Mouse (Mus musculus) kidney, embryonic 14.5 days (tissue): ENCODE measurements at regions not wholly inside any gene's neighbourhood (a gene's known extent, or its start where the extent isn't known, plus 50 kb on each side); places are given as distances from the start of the nearest gene placed in this dataset.
"Not testable (repeated sequence)": the region's sequence is repeated elsewhere in the genome, so short reads cannot be mapped to it uniquely, and the experiment has no call there.

ENCODE experiments used
- ATAC-seq: fragments of 200-750 bp; cut with Nextera tagmentation; 2 replicates; pipeline ENCODE4 v1.8.0; 2017; ENCODE audit warnings: moderate number of reproducible peaks, mild to moderate bottlenecking, moderate TSS enrichment, moderate library complexity; ENCODE audit not compliant: low FRiP score, low TSS enrichment
- H3K27ac ChIP-seq: fragments of 300-500 bp; sonication (generic); 2 replicates; pipeline ENCODE4 v1.5.1; 2014; ENCODE audit warnings: low read depth, mild to moderate bottlenecking, low read length, moderate library complexity, mixed read lengths
- H3K27me3 ChIP-seq: fragments of 300-500 bp; sonication (generic); 2 replicates; pipeline ENCODE4 v1.6.1; 2014; ENCODE audit warnings: mild to moderate bottlenecking, low read length; ENCODE audit not compliant: control insufficient read depth, insufficient read depth
- H3K36me3 ChIP-seq: fragments of 300-500 bp; sonication (generic); 2 replicates; pipeline ENCODE4 v1.6.1; 2014; ENCODE audit warnings: low read length, mixed read lengths; ENCODE audit not compliant: control insufficient read depth, insufficient read depth
- H3K4me1 ChIP-seq: fragments of 300-500 bp; sonication (generic); 2 replicates; pipeline ENCODE4 v1.6.1; 2014; ENCODE audit warnings: low read length, mixed read lengths; ENCODE audit not compliant: control insufficient read depth, insufficient read depth
- H3K4me2 ChIP-seq: fragments of 300-500 bp; sonication (generic); replicated peaks from 2 replicates; pipeline ENCODE4 v1.6.1; 2014; ENCODE audit warnings: low read depth, mild to moderate bottlenecking, low read length
- H3K4me3 ChIP-seq: fragments of 300-500 bp; sonication (generic); 2 replicates; pipeline ENCODE4 v1.5.1; 2014; ENCODE audit warnings: mild to moderate bottlenecking, low read length
- H3K9ac ChIP-seq: fragments of 300-500 bp; sonication (generic); 2 replicates; pipeline ENCODE4 v1.6.1; 2014; ENCODE audit warnings: low read depth, mild to moderate bottlenecking, low read length, moderate library complexity
- H3K9me3 ChIP-seq: fragments of 300-500 bp; sonication (generic); 2 replicates; pipeline ENCODE4 v1.6.1; 2016; ENCODE audit warnings: low read length; ENCODE audit not compliant: control insufficient read depth
- whole genome bisulfite sequencing: fragments of 180-500 bp; shearing (Covaris S2); extraction: QIAGEN DNeasy Blood & Tissue Kit; methylation state at CpG from one replicate; pipeline ENCODE4 v1.1.7; 2014; 5-methylcytosine and 5-hydroxymethylcytosine counted together

- not testable (repeated sequence) for H3K4me1 ChIP-seq, H3K27me3 ChIP-seq, H3K36me3 ChIP-seq, ATAC-seq, H3K9ac ChIP-seq, H3K9me3 ChIP-seq, H3K27ac ChIP-seq, H3K4me2 ChIP-seq, H3K4me3 ChIP-seq
- 80% methylated on average over 1 of the region's 1 CpGs for whole genome bisulfite sequencing
Observed at GRCm38 (mm10) chr12:46215328-46215727, 603.4 kb downstream of the Nova1 start.

GRCm38 (mm10) chr12:46199076-46199475, 619.7 kb downstream of the Nova1 start:
- Histone ChIP-seq H3K4me1 (no peaks in the 10 kb centered on the region), H3K36me3 (no peaks in the 10 kb centered on the region), H3K9ac (no peak overlapping the region), H3K4me2 (no peak overlapping the region), H3K4me3 (no peak overlapping the region), H3K27me3 (no peaks in the 10 kb centered on the region), H3K27ac (no peak overlapping the region), H3K9me3 (no peaks in the 10 kb centered on the region)
- ATAC-seq, result no peak

GRCm38 (mm10) chr12:46197482-46198101, 621.1 kb downstream of the Nova1 start:
- whole genome bisulfite sequencing, result 77% methylated on average over 2 of the region's 2 CpGs
- no peak for ATAC-seq
- H3K4me3 ChIP-seq, result no peak overlapping the region
- no peaks in the 10 kb centered on the region for H3K4me1 ChIP-seq
- H3K27me3 ChIP-seq, result no peaks in the 10 kb centered on the region
- H3K27ac ChIP-seq, result no peak overlapping the region
- H3K9ac ChIP-seq, result no peak overlapping the region
- no peaks in the 10 kb centered on the region for H3K9me3 ChIP-seq
- H3K36me3 ChIP-seq, result no peaks in the 10 kb centered on the region
- H3K4me2 ChIP-seq, result no peak overlapping the region

GRCm38 (mm10) chr12:46194173-46194572, 624.6 kb downstream of the Nova1 start:
- 82% methylated on average over 1 of the region's 1 CpGs for WGBS
- Histone ChIP-seq H3K9ac (no peak overlapping the region), H3K4me1 (no peaks in the 10 kb centered on the region), H3K9me3 (no peaks in the 10 kb centered on the region), H3K36me3 (no peaks in the 10 kb centered on the region), H3K4me3 (no peak overlapping the region), H3K27me3 (no peaks in the 10 kb centered on the region), H3K27ac (no peak overlapping the region), H3K4me2 (no peak overlapping the region)
- ATAC-seq, result no peak
